Comparison of ENCODE assay signal across 17 mouse cellular contexts in the genomic region with DNA sequence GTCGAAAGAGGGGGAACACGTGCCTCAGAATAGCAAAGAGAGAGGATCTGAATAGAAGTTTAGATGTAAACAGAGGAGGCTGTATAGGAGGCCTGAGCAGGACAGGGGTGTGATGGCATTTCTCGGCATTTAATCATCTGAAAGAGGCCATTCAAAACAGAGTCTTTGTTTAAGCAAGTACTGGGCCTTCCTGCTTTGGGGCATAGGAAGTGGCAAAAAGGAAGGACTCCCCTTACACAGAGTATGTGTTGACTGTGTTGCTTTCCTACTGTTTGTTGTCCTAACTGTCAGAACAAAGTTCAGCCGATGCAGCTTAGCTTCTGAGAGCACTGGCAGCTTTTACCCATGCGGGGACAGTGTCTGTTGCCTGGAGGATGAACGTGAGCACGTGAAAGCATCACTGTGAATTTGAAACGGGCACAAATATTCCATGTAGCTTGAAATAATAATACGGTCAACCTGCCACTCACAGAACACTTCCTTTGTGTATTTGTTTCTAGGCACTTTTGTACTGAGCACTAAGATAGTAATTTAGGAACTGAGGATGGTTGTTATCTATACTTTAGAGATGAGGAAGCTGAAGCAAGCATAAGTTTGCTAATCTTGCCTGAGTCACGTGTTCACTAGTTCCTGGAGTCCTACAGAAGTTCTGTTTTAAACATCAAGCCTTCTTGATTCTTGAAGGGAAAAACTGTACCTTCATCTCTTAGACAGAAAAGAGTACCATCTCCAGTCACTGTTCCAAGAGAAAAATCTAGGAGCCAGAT. TPM values are rescaled to one million over a fixed set of nuclear protein-coding genes. Genes with fewer than 3 reads are reported as not detected.
DNase-seq lines count a peak whose midpoint lies in the region; ATAC-seq and TF ChIP-seq lines count a peak whose summit lies in the region.
"Had no signal": no experiment of that assay in that cellular context is flagged by ENCODE, and none has a peak within 500 bp of the region (broad histone marks: within the 10 kb centered on the region; RNA-seq: fewer than 3 reads in every experiment).

No protein-coding gene starts in this region.

- 0 out of 2 replicates have a peak, but pooled peaks have one; percentile 24 for ATAC-seq in forebrain, embryonic 11.5 days (replicated peaks; ENCODE audit: low FRiP score)
- ATAC-seq in forebrain, embryonic 13.5 days: no peak
- ATAC-seq in kidney, embryonic 15.5 days (replicated peaks; ENCODE audit: low FRiP score): 0 out of 2 replicates have a peak, but pooled peaks have one; percentile 4
- peak; percentile 79 for ATAC-seq in liver, postnatal 0 days
- ATAC-seq in forebrain, embryonic 14.5 days: no peak
- ATAC-seq: inflammation-experienced regulatory T-cells, adult 6 months had no signal

- no peaks in the 10 kb centered on the region for H3K9me3 ChIP-seq in forebrain, embryonic 11.5 days (ENCODE audit: control insufficient read depth, low read length)
- H3K9me3 ChIP-seq in forebrain, embryonic 13.5 days (replicated peaks): no peaks in the 10 kb centered on the region
- H3K9me3 ChIP-seq in kidney, embryonic 15.5 days (replicated peaks): no peaks in the 10 kb centered on the region
- H3K9me3 ChIP-seq in liver, postnatal 0 days (ENCODE audit: low read length): no peaks in the 10 kb centered on the region
- H3K9me3 ChIP-seq in forebrain, embryonic 14.5 days (replicated peaks; ENCODE audit: control insufficient read depth, low read length): no peaks in the 10 kb centered on the region
- H3K9me3 ChIP-seq: embryonic facial prominence, embryonic 10.5 days; hindbrain, embryonic 10.5 days; neural tube, embryonic 13.5 days had no signal

- H3K27me3 ChIP-seq in forebrain, embryonic 11.5 days (ENCODE audit: control insufficient read depth, insufficient read depth, low read length): no peaks in the 10 kb centered on the region
- H3K27me3 ChIP-seq in forebrain, embryonic 13.5 days: no peaks in the 10 kb centered on the region
- H3K27me3 ChIP-seq in kidney, embryonic 15.5 days: no peaks in the 10 kb centered on the region
- no peaks in the 10 kb centered on the region for H3K27me3 ChIP-seq in liver, postnatal 0 days (ENCODE audit: insufficient read depth, low read length)
- H3K27me3 ChIP-seq in forebrain, embryonic 14.5 days (replicated peaks; ENCODE audit: control insufficient read depth, insufficient read depth, low read length): no peaks in the 10 kb centered on the region
- H3K27me3 ChIP-seq: neural tube, embryonic 13.5 days had no signal

- no peaks in the 10 kb centered on the region for H3K36me3 ChIP-seq in forebrain, embryonic 11.5 days (ENCODE audit: control insufficient read depth, insufficient read depth, low read length)
- no peaks in the 10 kb centered on the region for H3K36me3 ChIP-seq in forebrain, embryonic 13.5 days (ENCODE audit: poor library complexity, severe bottlenecking)
- H3K36me3 ChIP-seq in kidney, embryonic 15.5 days: no peaks in the 10 kb centered on the region
- H3K36me3 ChIP-seq in liver, postnatal 0 days (replicated peaks; ENCODE audit: insufficient read depth, low read length): no peaks in the 10 kb centered on the region
- no peaks in the 10 kb centered on the region for H3K36me3 ChIP-seq in forebrain, embryonic 14.5 days (ENCODE audit: control insufficient read depth, insufficient read depth, low read length)
- H3K36me3 ChIP-seq: embryonic facial prominence, embryonic 10.5 days; hindbrain, embryonic 10.5 days; neural tube, embryonic 13.5 days had no signal

- no peak for DNase-seq in forebrain, embryonic 11.5 days (ENCODE audit: low spot score)
- DNase-seq in kidney, postnatal 4 days: no peak
- DNase-seq in MEL-GATA-1-ER (ENCODE audit: extremely low read depth, low read depth): peak; percentile 64
- peak; percentile 16 for DNase-seq in liver, postnatal 0 days
- no peak for DNase-seq in layer of hippocampus, adult 18-20 months (ENCODE audit: low spot score in 2 of 2)
- no peak for DNase-seq in forebrain, embryonic 14.5 days (ENCODE audit: low spot score)
- DNase-seq: adrenal gland, adult 8-10 months; cerebellum, adult 9-11 months; lung, postnatal 36 days; thymus, postnatal 25 days had no signal

- TF ChIP-seq EP300 in liver, postnatal 0 days (IDR thresholded peaks at IDR 0.05; ENCODE audit: low read depth): no peak

- no peaks in the 10 kb centered on the region for H3K4me1 ChIP-seq in forebrain, embryonic 11.5 days (replicated peaks; ENCODE audit: control insufficient read depth, insufficient read depth, low read length)
- H3K4me1 ChIP-seq in forebrain, embryonic 13.5 days: no peaks in the 10 kb centered on the region
- peaks cover 3% of the 10 kb centered on the region; the same call in 1 of the 2 replicates for H3K4me1 ChIP-seq in kidney, embryonic 15.5 days
- H3K4me1 ChIP-seq in liver, postnatal 0 days (ENCODE audit: insufficient read depth): peaks cover 8% of the 10 kb centered on the region
- no peaks in the 10 kb centered on the region for H3K4me1 ChIP-seq in forebrain, embryonic 14.5 days (ENCODE audit: control insufficient read depth, insufficient read depth, low read length)
- H3K4me1 ChIP-seq: neural tube, embryonic 13.5 days had no signal

- WGBS in forebrain, embryonic 11.5 days: 57% methylated on average over 10 of the region's 10 CpGs
- 51% methylated on average over 10 of the region's 10 CpGs for WGBS in forebrain, embryonic 13.5 days
- 69% methylated on average over 10 of the region's 10 CpGs for WGBS in kidney, embryonic 15.5 days
- WGBS in liver, postnatal 0 days (ENCODE audit: insufficient replicate concordance): 23% methylated on average over 10 of the region's 10 CpGs
- 53% methylated on average over 10 of the region's 10 CpGs for WGBS in forebrain, embryonic 14.5 days

- H3K4me2 ChIP-seq in forebrain, embryonic 11.5 days (ENCODE audit: low read depth, low read length, severe bottlenecking): no peak overlapping the region
- no peak overlapping the region for H3K4me2 ChIP-seq in forebrain, embryonic 13.5 days
- H3K4me2 ChIP-seq in kidney, embryonic 15.5 days: no peak overlapping the region
- 0 out of 2 replicates have a peak overlapping the region, but pooled peaks have one; percentile 2 for H3K4me2 ChIP-seq in liver, postnatal 0 days (ENCODE audit: low read depth, low read length)
- no peak overlapping the region for H3K4me2 ChIP-seq in forebrain, embryonic 14.5 days (ENCODE audit: low read length)
- H3K4me2 ChIP-seq: neural tube, embryonic 13.5 days had no signal

- H3K9ac ChIP-seq in forebrain, embryonic 11.5 days (ENCODE audit: low read length): no peak overlapping the region
- H3K9ac ChIP-seq in forebrain, embryonic 13.5 days: no peak overlapping the region
- no peak overlapping the region for H3K9ac ChIP-seq in kidney, embryonic 15.5 days
- H3K9ac ChIP-seq in liver, postnatal 0 days (replicated peaks): no peak overlapping the region
- no peak overlapping the region for H3K9ac ChIP-seq in forebrain, embryonic 14.5 days (ENCODE audit: low read length)
- H3K9ac ChIP-seq: neural tube, embryonic 13.5 days had no signal

- H3K4me3 ChIP-seq in forebrain, embryonic 11.5 days (ENCODE audit: low read depth, low read length): no peak overlapping the region
- no peak overlapping the region for H3K4me3 ChIP-seq in forebrain, embryonic 13.5 days
- no peak overlapping the region for H3K4me3 ChIP-seq in kidney, embryonic 15.5 days (replicated peaks)
- H3K4me3 ChIP-seq in liver, postnatal 0 days (ENCODE audit: low read depth, low read length): no peak overlapping the region
- no peak overlapping the region for H3K4me3 ChIP-seq in forebrain, embryonic 14.5 days (ENCODE audit: low read depth, low read length)
- H3K4me3 ChIP-seq: embryonic facial prominence, embryonic 10.5 days; hindbrain, embryonic 10.5 days; neural tube, embryonic 13.5 days had no signal

- TF ChIP-seq CTCF in liver, postnatal 0 days (IDR thresholded peaks at IDR 0.05; ENCODE audit: low read depth): 0 out of 2 replicates have a peak, but pooled peaks have one; percentile 12

- H3K27ac ChIP-seq in forebrain, embryonic 11.5 days (ENCODE audit: low read depth, low read length): no peak overlapping the region
- no peak overlapping the region for H3K27ac ChIP-seq in forebrain, embryonic 13.5 days
- H3K27ac ChIP-seq in kidney, embryonic 15.5 days: no peak overlapping the region
- no peak overlapping the region for H3K27ac ChIP-seq in liver, postnatal 0 days (ENCODE audit: low read depth)
- no peak overlapping the region for H3K27ac ChIP-seq in forebrain, embryonic 14.5 days (ENCODE audit: low read depth, low read length)
- H3K27ac ChIP-seq: embryonic facial prominence, embryonic 10.5 days; hindbrain, embryonic 10.5 days; kidney, postnatal 0 days; neural tube, embryonic 13.5 days had no signal

RNA-seq across cellular contexts. Expression of a gene that starts 26.2 kb away (rescaled TPM):
- polyA plus RNA-seq in forebrain, embryonic 11.5 days (2014; fragmentation: Nextera tagmentation; extraction: Ambion mirVana): 1.1 and 1.7 TPM in 2 replicates
- polyA plus RNA-seq in forebrain, embryonic 13.5 days (2015; fragmentation: Nextera tagmentation; extraction: Ambion mirVana): 0.79 and 2.4 TPM in 2 replicates
- 13.4 and 14.7 TPM in 2 replicates for polyA plus RNA-seq in kidney, embryonic 15.5 days (2015; fragmentation: Nextera tagmentation; extraction: Ambion mirVana)
- 0.35 and 0.47 TPM in 2 replicates for polyA plus RNA-seq in liver, postnatal 0 days (2015; fragmentation: Nextera tagmentation; extraction: Ambion mirVana)
- total RNA-seq in layer of hippocampus, adult 18-20 months (2021): 1 to 10 TPM; 4.2 to 7.2 TPM
- polyA plus RNA-seq in forebrain, embryonic 14.5 days (2014; fragmentation: Nextera tagmentation; extraction: Ambion mirVana): 1.2 and 1.3 TPM in 2 replicates

RNA-seq across cellular contexts. Expression of a gene that starts 58.0 kb away (rescaled TPM):
- polyA plus RNA-seq in forebrain, embryonic 11.5 days (2014; fragmentation: Nextera tagmentation; extraction: Ambion mirVana): 3.5 and 4.2 TPM in 2 replicates
- polyA plus RNA-seq in forebrain, embryonic 13.5 days (2015; fragmentation: Nextera tagmentation; extraction: Ambion mirVana): 3.3 and 4.0 TPM in 2 replicates
- polyA plus RNA-seq in kidney, embryonic 15.5 days (2015; fragmentation: Nextera tagmentation; extraction: Ambion mirVana): 5.1 and 6.3 TPM in 2 replicates
- 1.2 and 2.0 TPM in 2 replicates for polyA plus RNA-seq in liver, postnatal 0 days (2015; fragmentation: Nextera tagmentation; extraction: Ambion mirVana)
- total RNA-seq in layer of hippocampus, adult 18-20 months (2021): 10 to 100 TPM; 20.7 to 21.8 TPM
- 2.5 and 2.8 TPM in 2 replicates for polyA plus RNA-seq in forebrain, embryonic 14.5 days (2014; fragmentation: Nextera tagmentation; extraction: Ambion mirVana)

Comparison
In these comparisons a context has a peak if more than half of its experiments do, and no peak if none do; other contexts are left out.
1. ATAC-seq: peak in forebrain, embryonic 11.5 days (single experiment), kidney, embryonic 15.5 days (single experiment) and liver, postnatal 0 days (single experiment); none in forebrain, embryonic 13.5 days (single experiment) and forebrain, embryonic 14.5 days (single experiment).
2. DNase-seq: peak in MEL-GATA-1-ER (single experiment) and liver, postnatal 0 days (single experiment); none in forebrain, embryonic 11.5 days (single experiment), kidney, postnatal 4 days (0 of 2), layer of hippocampus, adult 18-20 months (0 of 2) and forebrain, embryonic 14.5 days (single experiment).